Mouse (Mus musculus) frontal cortex, postnatal 14 days (tissue): Measurements from ENCODE around the gene Paqr4.
"Not testable (repeated sequence)": the region's sequence is repeated elsewhere in the genome, so short reads cannot be mapped to it uniquely, and the experiment has no call there.

Experiments
- DNase-seq, 2 experiments: peaks; one replicate each; pipeline ENCODE4 v3.0.0; 2022; ENCODE audit warnings: low spot score in 2 of 2

Gene Paqr4

GRCm38 (mm10) chr17:23740598-23741021, at the start of gene Paqr4:
Paqr4 (minus strand) TSS chr17:23740867.
- no peak for DNase-seq

GRCm38 (mm10) chr17:23789749-23790268, 49.1 kb upstream of the Paqr4 start:
- DNase-seq: no peak

- DNase-seq: no peak
These were observed 48.3 kb upstream of the Paqr4 start for GRCm38 (mm10) chr17:23788973-23789372.

- DNase-seq: peak in 1 of 2 experiments; percentile 20
These were observed 45.9 kb upstream of the Paqr4 start for GRCm38 (mm10) chr17:23786510-23786931.

GRCm38 (mm10) chr17:23785561-23786471, 45.1 kb upstream of the Paqr4 start, which contains the start of gene Flywch2:
Flywch2 (minus strand) TSS chr17:23786081.
- DNase-seq: peak; percentile 88 to 90

GRCm38 (mm10) chr17:23783352-23783751, 42.7 kb upstream of the Paqr4 start:
- no peak for DNase-seq

GRCm38 (mm10) chr17:23778447-23778846, 37.8 kb upstream of the Paqr4 start:
- no peak for DNase-seq

GRCm38 (mm10) chr17:23777141-23777540, 36.5 kb upstream of the Paqr4 start:
- no peak for DNase-seq

- no peak for DNase-seq
These were observed 35.5 kb upstream of the Paqr4 start for GRCm38 (mm10) chr17:23776216-23776615.

- peak; percentile 59 to 77 for DNase-seq
These were observed 33.4 kb upstream of the Paqr4 start for GRCm38 (mm10) chr17:23774090-23774489.

- no peak for DNase-seq
These were observed 33.0 kb upstream of the Paqr4 start for GRCm38 (mm10) chr17:23773676-23774075.

GRCm38 (mm10) chr17:23772219-23772556, 31.5 kb upstream of the Paqr4 start:
- not testable (repeated sequence) for DNase-seq

GRCm38 (mm10) chr17:23771284-23772218, 30.9 kb upstream of the Paqr4 start, which contains the start of gene Flywch1:
Flywch1 (minus strand) TSS chr17:23771602.
- DNase-seq: peak; percentile 98 to 99

- no peak for DNase-seq
These were observed 30.2 kb upstream of the Paqr4 start for GRCm38 (mm10) chr17:23770896-23771283.

- no peak for DNase-seq
These were observed 29.8 kb upstream of the Paqr4 start for GRCm38 (mm10) chr17:23770493-23770892.

GRCm38 (mm10) chr17:23762976-23763375, 22.3 kb upstream of the Paqr4 start:
- no peak for DNase-seq

GRCm38 (mm10) chr17:23761155-23761554, 20.5 kb upstream of the Paqr4 start:
- no peak for DNase-seq

- no peak for DNase-seq
These were observed 19.6 kb upstream of the Paqr4 start for GRCm38 (mm10) chr17:23760231-23760630.

GRCm38 (mm10) chr17:23758801-23759200, 18.1 kb upstream of the Paqr4 start:
- no peak for DNase-seq

GRCm38 (mm10) chr17:23757581-23757980, 16.9 kb upstream of the Paqr4 start:
- no peak for DNase-seq

- DNase-seq: no peak
These were observed 15.0 kb upstream of the Paqr4 start for GRCm38 (mm10) chr17:23755689-23756088.
